In genomic region chr4:150280459-150280858, GRCm38 (mm10) we compare ENCODE assay signal across 8 mouse cellular contexts. TPM values are rescaled to one million over a fixed set of nuclear protein-coding genes. Genes with fewer than 3 reads are reported as not detected.
DNase-seq lines count a peak whose midpoint lies in the region; ATAC-seq lines count a peak whose summit lies in the region.

No protein-coding gene starts in this region.

- H3K27me3 ChIP-seq in heart, embryonic 11.5 days (ENCODE audit: control insufficient read depth, insufficient read depth, low read length) = no peaks in the 10 kb centered on the region
- H3K27me3 ChIP-seq in hindbrain, embryonic 11.5 days (ENCODE audit: control insufficient read depth, insufficient read depth, low read length) = no peaks in the 10 kb centered on the region
- H3K27me3 ChIP-seq in midbrain, embryonic 12.5 days = no peaks in the 10 kb centered on the region

- peak overlapping the region; percentile 96 for H3K27ac ChIP-seq in heart, embryonic 11.5 days (ENCODE audit: low read depth, low read length)
- peak overlapping the region; percentile 97 for H3K27ac ChIP-seq in hindbrain, embryonic 11.5 days (ENCODE audit: low read depth, low read length)
- H3K27ac ChIP-seq in midbrain, embryonic 12.5 days (replicated peaks) = peak overlapping the region; percentile 93

- peak overlapping the region; percentile 80 for H3K4me3 ChIP-seq in heart, embryonic 11.5 days (ENCODE audit: low read depth, low read length)
- no peak overlapping the region; the same call in 1 of the 2 replicates for H3K4me3 ChIP-seq in hindbrain, embryonic 11.5 days (ENCODE audit: low read depth, low read length)
- H3K4me3 ChIP-seq in midbrain, embryonic 12.5 days = 0 out of 2 replicates have a peak overlapping the region, but pooled peaks have one; percentile 96

- 42% methylated on average over 4 of the region's 4 CpGs for WGBS in heart, embryonic 11.5 days (ENCODE audit: insufficient replicate concordance)
- 51% methylated on average over 4 of the region's 4 CpGs for WGBS in hindbrain, embryonic 11.5 days
- 54% methylated on average over 4 of the region's 4 CpGs for WGBS in midbrain, embryonic 12.5 days

- peak overlapping the region; percentile 68 for H3K4me2 ChIP-seq in heart, embryonic 11.5 days
- H3K4me2 ChIP-seq in hindbrain, embryonic 11.5 days (replicated peaks; ENCODE audit: low read depth, low read length) = peak overlapping the region; percentile 54
- peak overlapping the region; percentile 54 for H3K4me2 ChIP-seq in midbrain, embryonic 12.5 days (replicated peaks)

- no peaks in the 10 kb centered on the region for H3K36me3 ChIP-seq in heart, embryonic 11.5 days (ENCODE audit: control insufficient read depth, insufficient read depth, low read length)
- no peaks in the 10 kb centered on the region for H3K36me3 ChIP-seq in hindbrain, embryonic 11.5 days (ENCODE audit: control insufficient read depth, insufficient read depth, low read length)
- no peaks in the 10 kb centered on the region for H3K36me3 ChIP-seq in midbrain, embryonic 12.5 days

- no peaks in the 10 kb centered on the region for H3K9me3 ChIP-seq in heart, embryonic 11.5 days (replicated peaks; ENCODE audit: control insufficient read depth, low read length)
- no peaks in the 10 kb centered on the region for H3K9me3 ChIP-seq in hindbrain, embryonic 11.5 days (ENCODE audit: control insufficient read depth, low read length)
- no peaks in the 10 kb centered on the region for H3K9me3 ChIP-seq in midbrain, embryonic 12.5 days

- intact Hi-C loops in gastrocnemius, postnatal 14 days (cut with DNase I; ENCODE audit: low total_unique reads) = no loop called here

- no peak for ATAC-seq in heart, embryonic 11.5 days (replicated peaks; ENCODE audit: insufficient number of reproducible peaks, low FRiP score, low TSS enrichment)
- ATAC-seq in hindbrain, embryonic 11.5 days (ENCODE audit: low FRiP score) = no peak
- ATAC-seq in midbrain, embryonic 12.5 days (ENCODE audit: low FRiP score, low read depth) = no peak
- ATAC-seq in granulocyte monocyte progenitor cell, adult 5-6 weeks (replicated peaks; ENCODE audit: poor library complexity, severe bottlenecking) = no peak

- peak overlapping the region; percentile 16; the same call in 1 of the 2 replicates for H3K9ac ChIP-seq in heart, embryonic 11.5 days (ENCODE audit: low read depth, low read length)
- no peak overlapping the region for H3K9ac ChIP-seq in hindbrain, embryonic 11.5 days (ENCODE audit: low read depth, low read length)
- no peak overlapping the region; the same call in 1 of the 2 replicates for H3K9ac ChIP-seq in midbrain, embryonic 12.5 days (replicated peaks)

- DNase-seq in heart, adult 8-10 months (ENCODE audit: low spot score) = no peak
- peak; percentile 34 to 54 for DNase-seq in cerebellum, postnatal 14 days
- peak; percentile 41 for DNase-seq in hindbrain, embryonic 11.5 days (ENCODE audit: low spot score)
- DNase-seq in gastrocnemius, postnatal 14 days = no peak
- no peak for DNase-seq in Muller cell, postnatal 12 days (ENCODE audit: inconsistent ontology term)

- H3K4me1 ChIP-seq in heart, embryonic 11.5 days (ENCODE audit: control insufficient read depth, insufficient read depth, low read length) = peaks cover 19% of the 10 kb centered on the region
- H3K4me1 ChIP-seq in hindbrain, embryonic 11.5 days (replicated peaks; ENCODE audit: control insufficient read depth, insufficient read depth, low read length) = 0 out of 2 replicates have a peak, but pooled peaks cover 3% of the 10 kb centered on the region
- H3K4me1 ChIP-seq in midbrain, embryonic 12.5 days = peaks cover 21% of the 10 kb centered on the region

RNA-seq across cellular contexts. Expression of gene Rere, which starts 1.0 kb away (rescaled TPM):
- polyA plus RNA-seq in heart, embryonic 11.5 days (2014; fragmentation: Nextera tagmentation; extraction: Ambion mirVana) = 26.0 and 29.1 TPM in 2 replicates
- 10 to 100 TPM; 34.8 to 57.6 (median 51.3) TPM for total RNA-seq in heart, adult 8-10 months (2022)
- polyA plus RNA-seq in hindbrain, embryonic 11.5 days (2014; fragmentation: Nextera tagmentation; extraction: Ambion mirVana) = 40.5 and 50.0 TPM in 2 replicates
- 50.7 and 59.1 TPM in 2 replicates for polyA plus RNA-seq in midbrain, embryonic 12.5 days (2016; fragmentation: Nextera tagmentation; extraction: Ambion mirVana)
- 10 to 100 TPM; 44.4 to 52.1 TPM for total RNA-seq in gastrocnemius, postnatal 14 days (2021)
- 78.8 and 90.6 TPM in 2 replicates for total RNA-seq in granulocyte monocyte progenitor cell, adult 5-6 weeks (2014; fragmentation: Nextera tagmentation)
- 11.8 and 22.7 TPM in 2 replicates for total RNA-seq in granulocyte monocyte progenitor cell, adult 5-6 weeks (2017)

RNA-seq across cellular contexts. Expression of gene Eno1, which starts 43.9 kb away (rescaled TPM):
- polyA plus RNA-seq in heart, embryonic 11.5 days (2014; fragmentation: Nextera tagmentation; extraction: Ambion mirVana) = 2,057 and 2,150 TPM in 2 replicates
- 100 to 1,000 TPM; 110 to 133 (median 121) TPM for total RNA-seq in heart, adult 8-10 months (2022)
- 1,515 and 1,668 TPM in 2 replicates for polyA plus RNA-seq in hindbrain, embryonic 11.5 days (2014; fragmentation: Nextera tagmentation; extraction: Ambion mirVana)
- 1,057 and 1,083 TPM in 2 replicates for polyA plus RNA-seq in midbrain, embryonic 12.5 days (2016; fragmentation: Nextera tagmentation; extraction: Ambion mirVana)
- 100 to 1,000 TPM; 371 to 430 TPM for total RNA-seq in gastrocnemius, postnatal 14 days (2021)
- total RNA-seq in granulocyte monocyte progenitor cell, adult 5-6 weeks (2014; fragmentation: Nextera tagmentation) = 409 and 424 TPM in 2 replicates
- 380 and 423 TPM in 2 replicates for total RNA-seq in granulocyte monocyte progenitor cell, adult 5-6 weeks (2017)

Comparison
In these comparisons a context has a peak if more than half of its experiments do, and no peak if none do; other contexts are left out.
1. DNase-seq: peak in cerebellum, postnatal 14 days (2 of 2) and hindbrain, embryonic 11.5 days (single experiment); none in heart, adult 8-10 months (single experiment), gastrocnemius, postnatal 14 days (single experiment) and Muller cell, postnatal 12 days (single experiment).
2. Peak in every context shown above with its lines, with median percentiles within 50 percentile points of each other: H3K27ac ChIP-seq and H3K4me2 ChIP-seq.